Mouse (Mus musculus): ENCODE data around the gene Tmco4. TPM values are rescaled to one million over a fixed set of nuclear protein-coding genes. Genes with fewer than 3 reads are reported as not detected.

Gene Tmco4
- polyA plus RNA-seq, 1 experiment from 2014 or later: 1.1 TPM

GRCm38 (mm10) chr4:139052796-139053195, 80.1 kb downstream of the Tmco4 start:
- H3K27ac ChIP-seq: no peak overlapping the region
- no peak overlapping the region for H3K4me3 ChIP-seq
- no peaks in the 10 kb centered on the region for H3K27me3 ChIP-seq (ENCODE audit: insufficient read depth, poor library complexity, severe bottlenecking)
- WGBS: 80% methylated on average over 7 of the region's 7 CpGs
- peaks cover 17% of the 10 kb centered on the region; the same call in 1 of the 2 replicates for H3K4me1 ChIP-seq (replicated peaks)
- H3K9me3 ChIP-seq: no peaks in the 10 kb centered on the region
- no peak for DNase-seq (ENCODE audit: low spot score)
- H3K36me3 ChIP-seq: no peaks in the 10 kb centered on the region

- no peaks in the 10 kb centered on the region for H3K36me3 ChIP-seq
- WGBS: 42% methylated on average over 5 of the region's 5 CpGs
- H3K27ac ChIP-seq: no peak overlapping the region
- no peaks in the 10 kb centered on the region for H3K9me3 ChIP-seq
- H3K4me3 ChIP-seq: no peak overlapping the region
- no peak for DNase-seq (ENCODE audit: low spot score)
- no peaks in the 10 kb centered on the region for H3K27me3 ChIP-seq (ENCODE audit: insufficient read depth, poor library complexity, severe bottlenecking)
- H3K4me1 ChIP-seq (replicated peaks): peaks cover 17% of the 10 kb centered on the region; the same call in 1 of the 2 replicates
Measured at GRCm38 (mm10) chr4:139053391-139053790, 80.7 kb downstream of the Tmco4 start.

GRCm38 (mm10) chr4:139054300-139054923, 81.7 kb downstream of the Tmco4 start:
- H3K4me3 ChIP-seq: no peak overlapping the region
- 53% methylated on average over 9 of the region's 9 CpGs for WGBS
- no peaks in the 10 kb centered on the region for H3K27me3 ChIP-seq (ENCODE audit: insufficient read depth, poor library complexity, severe bottlenecking)
- H3K9me3 ChIP-seq: no peaks in the 10 kb centered on the region
- no peaks in the 10 kb centered on the region for H3K36me3 ChIP-seq
- H3K27ac ChIP-seq: no peak overlapping the region
- no peak for DNase-seq (ENCODE audit: low spot score)
- H3K4me1 ChIP-seq (replicated peaks): peaks cover 17% of the 10 kb centered on the region; the same call in 1 of the 2 replicates

GRCm38 (mm10) chr4:139055336-139055735, 82.6 kb downstream of the Tmco4 start:
- no peak overlapping the region for H3K4me3 ChIP-seq
- no peak for DNase-seq (ENCODE audit: low spot score)
- no peaks in the 10 kb centered on the region for H3K27me3 ChIP-seq (ENCODE audit: insufficient read depth, poor library complexity, severe bottlenecking)
- no peaks in the 10 kb centered on the region for H3K9me3 ChIP-seq
- WGBS: 87% methylated on average over 4 of the region's 4 CpGs
- H3K36me3 ChIP-seq: no peaks in the 10 kb centered on the region
- peaks cover 17% of the 10 kb centered on the region for H3K4me1 ChIP-seq (replicated peaks)
- no peak overlapping the region for H3K27ac ChIP-seq

- peaks cover 17% of the 10 kb centered on the region for H3K4me1 ChIP-seq (replicated peaks)
- no peaks in the 10 kb centered on the region for H3K27me3 ChIP-seq (ENCODE audit: insufficient read depth, poor library complexity, severe bottlenecking)
- no peaks in the 10 kb centered on the region for H3K36me3 ChIP-seq
- no peak for DNase-seq (ENCODE audit: low spot score)
- 79% methylated on average over 3 of the region's 3 CpGs for WGBS
- no peaks in the 10 kb centered on the region for H3K9me3 ChIP-seq
- H3K4me3 ChIP-seq: no peak overlapping the region
- no peak overlapping the region for H3K27ac ChIP-seq
Measured at GRCm38 (mm10) chr4:139055744-139056143, 83.1 kb downstream of the Tmco4 start.

GRCm38 (mm10) chr4:139057291-139057690, 84.6 kb downstream of the Tmco4 start:
- Histone ChIP-seq H3K36me3 (no peaks in the 10 kb centered on the region), H3K4me1 (replicated peaks) (peaks cover 17% of the 10 kb centered on the region), H3K4me3 (no peak overlapping the region), H3K27me3 (ENCODE audit: insufficient read depth, poor library complexity, severe bottlenecking) (no peaks in the 10 kb centered on the region), H3K9me3 (no peaks in the 10 kb centered on the region), H3K27ac (no peak overlapping the region)
- WGBS: 81% methylated on average over 5 of the region's 5 CpGs
- DNase-seq (ENCODE audit: low spot score): no peak

GRCm38 (mm10) chr4:139058029-139058428, 85.3 kb downstream of the Tmco4 start:
- Histone ChIP-seq H3K27me3 (ENCODE audit: insufficient read depth, poor library complexity, severe bottlenecking) (no peaks in the 10 kb centered on the region), H3K4me1 (replicated peaks) (peaks cover 12% of the 10 kb centered on the region), H3K36me3 (no peaks in the 10 kb centered on the region), H3K4me3 (no peak overlapping the region), H3K27ac (no peak overlapping the region), H3K9me3 (no peaks in the 10 kb centered on the region)
- no peak for DNase-seq (ENCODE audit: low spot score)
- 86% methylated on average over 5 of the region's 5 CpGs for WGBS

GRCm38 (mm10) chr4:139059569-139059968, 86.9 kb downstream of the Tmco4 start:
- WGBS: 6% methylated on average over 7 of the region's 7 CpGs

GRCm38 (mm10) chr4:139064831-139065230, 92.1 kb downstream of the Tmco4 start:
- 86% methylated on average over 5 of the region's 5 CpGs for WGBS
- Histone ChIP-seq H3K4me1 (replicated peaks) (no peaks in the 10 kb centered on the region; the same call in 1 of the 2 replicates), H3K36me3 (no peaks in the 10 kb centered on the region), H3K9me3 (no peaks in the 10 kb centered on the region), H3K27ac (no peak overlapping the region), H3K4me3 (no peak overlapping the region), H3K27me3 (ENCODE audit: insufficient read depth, poor library complexity, severe bottlenecking) (peaks cover 25% of the 10 kb centered on the region)
- no peak for DNase-seq (ENCODE audit: low spot score)

More at GRCm38 (mm10) chr4:139059569-139059968, 86.9 kb downstream of the Tmco4 start:
- peak; percentile 69 for DNase-seq (ENCODE audit: low spot score)
- Histone ChIP-seq H3K4me3 (no peak overlapping the region), H3K27me3 (ENCODE audit: insufficient read depth, poor library complexity, severe bottlenecking) (peaks cover 3% of the 10 kb centered on the region; the same call in 1 of the 2 replicates), H3K9me3 (no peaks in the 10 kb centered on the region), H3K4me1 (replicated peaks) (peaks cover 3% of the 10 kb centered on the region), H3K27ac (no peak overlapping the region), H3K36me3 (no peaks in the 10 kb centered on the region)

GRCm38 (mm10) chr4:139068287-139068686, 95.6 kb downstream of the Tmco4 start:
- no peak overlapping the region for H3K4me3 ChIP-seq
- no peaks in the 10 kb centered on the region for H3K36me3 ChIP-seq
- H3K4me1 ChIP-seq (replicated peaks): no peaks in the 10 kb centered on the region
- H3K9me3 ChIP-seq: no peaks in the 10 kb centered on the region
- peaks cover 56% of the 10 kb centered on the region for H3K27me3 ChIP-seq (ENCODE audit: insufficient read depth, poor library complexity, severe bottlenecking)
- 38% methylated on average over 4 of the region's 4 CpGs for WGBS
- no peak for DNase-seq (ENCODE audit: low spot score)
- no peak overlapping the region for H3K27ac ChIP-seq

GRCm38 (mm10) chr4:139074060-139074459, 101.4 kb downstream of the Tmco4 start:
- Histone ChIP-seq H3K9me3 (no peaks in the 10 kb centered on the region), H3K4me3 (peak overlapping the region; percentile 59), H3K4me1 (replicated peaks) (peaks cover 24% of the 10 kb centered on the region), H3K27me3 (ENCODE audit: insufficient read depth, poor library complexity, severe bottlenecking) (peaks cover 88% of the 10 kb centered on the region), H3K27ac (no peak overlapping the region), H3K36me3 (no peaks in the 10 kb centered on the region)
- DNase-seq (ENCODE audit: low spot score): no peak
- 19% methylated on average over 29 of the region's 29 CpGs for WGBS

GRCm38 (mm10) chr4:139075041-139075711, 102.5 kb downstream of the Tmco4 start, which contains the start of gene Htr6:
Gene Htr6 (minus strand): TSS chr4:139075570.
- H3K36me3 ChIP-seq: no peaks in the 10 kb centered on the region
- H3K4me3 ChIP-seq: peak within 1 kb of the TSS; percentile 59
- H3K27me3 ChIP-seq (ENCODE audit: insufficient read depth, poor library complexity, severe bottlenecking): peaks cover 78% of the 10 kb centered on the region
- no peaks in the 10 kb centered on the region for H3K9me3 ChIP-seq
- WGBS: under 1% methylated on average over 74 of the region's 77 CpGs
- H3K4me1 ChIP-seq (replicated peaks): peaks cover 28% of the 10 kb centered on the region
- H3K27ac ChIP-seq: no peak within 1 kb of the TSS
- DNase-seq (ENCODE audit: low spot score): peak; percentile 21

GRCm38 (mm10) chr4:139075915-139076314, 103.2 kb downstream of the Tmco4 start:
- H3K9me3 ChIP-seq: no peaks in the 10 kb centered on the region
- H3K4me1 ChIP-seq (replicated peaks): peaks cover 28% of the 10 kb centered on the region
- H3K36me3 ChIP-seq: no peaks in the 10 kb centered on the region
- H3K4me3 ChIP-seq: peak overlapping the region; percentile 59
- H3K27me3 ChIP-seq (ENCODE audit: insufficient read depth, poor library complexity, severe bottlenecking): peaks cover 73% of the 10 kb centered on the region
- no peak for DNase-seq (ENCODE audit: low spot score)
- H3K27ac ChIP-seq: no peak overlapping the region
- 12% methylated on average over 5 of the region's 5 CpGs for WGBS

Data from hindbrain, embryonic 10.5 days (tissue).